In the genomic region with DNA sequence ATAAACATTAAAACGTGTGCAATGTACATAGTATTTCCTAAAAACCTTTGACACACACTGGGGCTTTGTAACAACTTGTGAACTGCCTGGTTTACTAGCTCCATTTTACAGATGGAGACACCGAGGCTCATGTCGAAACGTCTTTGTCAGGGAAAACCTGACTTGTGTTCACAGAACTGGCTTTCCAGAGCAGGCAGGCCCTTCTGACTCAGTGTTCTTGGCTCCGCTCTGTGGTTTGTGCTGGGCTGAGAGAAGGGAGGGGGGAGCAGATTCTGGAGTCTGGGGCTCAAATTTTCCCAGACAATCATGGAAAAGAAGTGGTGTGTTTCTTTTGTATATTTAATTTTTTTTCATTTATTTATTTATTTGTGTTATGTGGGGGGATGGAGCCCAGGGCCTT, we compare ENCODE assay signal across 22 mouse cellular contexts. TPM values are rescaled to one million over a fixed set of nuclear protein-coding genes. Genes with fewer than 3 reads are reported as not detected.
"Had no signal": no experiment of that assay in that cellular context is flagged by ENCODE, and none has a peak within 500 bp of the region (broad histone marks: within the 10 kb centered on the region; RNA-seq: fewer than 3 reads in every experiment).

No protein-coding gene starts in this region.

- ATAC-seq: midbrain, embryonic 16.5 days had no signal

- H3K4me3 ChIP-seq: midbrain, embryonic 10.5 days; midbrain, embryonic 12.5 days; neural tube, embryonic 12.5 days had no signal

- DNase-seq: lung, adult 18-20 months; lung, embryonic 14.5 days; lung, postnatal 10 days; lung, postnatal 4 days; midbrain, embryonic 14.5 days; retina, postnatal 1 day; right cerebral cortex, adult 18-20 months; right cerebral cortex, postnatal 25 days; right cerebral cortex, postnatal 4 days; spleen, adult 18-20 months; thymus, adult 18-20 months; thymus, postnatal 14 days; thymus, postnatal 36 days had no signal

- H3K27ac ChIP-seq: midbrain, embryonic 10.5 days; midbrain, embryonic 12.5 days; neural tube, embryonic 12.5 days had no signal

- H3K36me3 ChIP-seq: midbrain, embryonic 10.5 days; midbrain, embryonic 12.5 days; neural tube, embryonic 12.5 days had no signal

- H3K4me1 ChIP-seq: midbrain, embryonic 12.5 days; neural tube, embryonic 12.5 days had no signal

- H3K9me3 ChIP-seq: midbrain, embryonic 10.5 days; midbrain, embryonic 12.5 days; neural tube, embryonic 12.5 days had no signal

- H3K9ac ChIP-seq: lung, embryonic 14.5 days; midbrain, embryonic 12.5 days; neural tube, embryonic 12.5 days had no signal

- H3K4me2 ChIP-seq: lung, embryonic 14.5 days; midbrain, embryonic 12.5 days; neural tube, embryonic 12.5 days had no signal

RNA-seq across cellular contexts. Expression of a gene that starts 7.6 kb away (rescaled TPM):
- total RNA-seq: megakaryocyte, adult 5-6 weeks; megakaryocyte-erythroid progenitor cell, adult 5-6 weeks; neutrophil, adult 5-6 weeks had no signal
- polyA plus RNA-seq: midbrain, embryonic 12.5 days; neural tube, embryonic 14.5 days; small intestine, adult 2 months had no signal

RNA-seq across cellular contexts. Expression of a gene that starts 33.8 kb away (rescaled TPM):
- total RNA-seq: megakaryocyte-erythroid progenitor cell, adult 5-6 weeks; neutrophil, adult 5-6 weeks had no signal
- polyA plus RNA-seq: neural tube, embryonic 14.5 days had no signal
